Mouse (Mus musculus): ENCODE data around the gene Prok1. TPM values are rescaled to one million over a fixed set of nuclear protein-coding genes. Genes with fewer than 3 reads are reported as not detected.

The Prok1 gene
- polyA plus RNA-seq, 1 experiment from 2014 or later: 0.04 TPM

DNA sequence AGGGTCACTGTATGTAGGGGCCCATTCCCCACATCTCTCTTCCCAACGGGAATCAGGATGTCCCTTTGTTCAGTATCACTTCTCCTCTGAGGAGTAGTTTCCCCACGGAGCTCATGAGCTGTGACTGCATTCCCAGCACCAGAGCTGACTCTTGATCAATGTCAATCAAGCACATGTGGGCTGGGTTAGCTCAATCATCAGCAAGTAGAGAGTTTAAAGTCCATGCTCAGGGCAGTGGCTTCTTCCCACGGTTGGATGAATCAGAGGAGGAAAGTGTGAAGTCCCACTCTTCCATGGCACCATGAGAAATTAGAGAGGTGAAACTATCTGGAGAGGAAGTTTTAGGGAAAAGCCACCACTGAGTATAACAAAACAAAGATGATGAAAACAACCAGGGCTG lies 9.5 kb upstream of the Prok1 start:
- WGBS: 52% methylated on average over 3 of the region's 3 CpGs
- no peaks in the 10 kb centered on the region for H3K36me3 ChIP-seq (ENCODE audit: control insufficient read depth, insufficient read depth, low read length)
- no peak overlapping the region for H3K4me3 ChIP-seq (ENCODE audit: low read length)
- H3K4me1 ChIP-seq (ENCODE audit: control insufficient read depth, insufficient read depth, low read length): no peaks in the 10 kb centered on the region
- H3K9me3 ChIP-seq (ENCODE audit: control insufficient read depth, low read length): no peaks in the 10 kb centered on the region
- ATAC-seq: peak; percentile 56; the same call in 1 of the 2 replicates
- no peak overlapping the region for H3K27ac ChIP-seq (ENCODE audit: low read length)
- no peak overlapping the region for H3K4me2 ChIP-seq (ENCODE audit: low read depth, low read length)
- no peak overlapping the region for H3K9ac ChIP-seq (ENCODE audit: low read depth, low read length)
- no peaks in the 10 kb centered on the region for H3K27me3 ChIP-seq (replicated peaks; ENCODE audit: control insufficient read depth, insufficient read depth, low read length)

DNA sequence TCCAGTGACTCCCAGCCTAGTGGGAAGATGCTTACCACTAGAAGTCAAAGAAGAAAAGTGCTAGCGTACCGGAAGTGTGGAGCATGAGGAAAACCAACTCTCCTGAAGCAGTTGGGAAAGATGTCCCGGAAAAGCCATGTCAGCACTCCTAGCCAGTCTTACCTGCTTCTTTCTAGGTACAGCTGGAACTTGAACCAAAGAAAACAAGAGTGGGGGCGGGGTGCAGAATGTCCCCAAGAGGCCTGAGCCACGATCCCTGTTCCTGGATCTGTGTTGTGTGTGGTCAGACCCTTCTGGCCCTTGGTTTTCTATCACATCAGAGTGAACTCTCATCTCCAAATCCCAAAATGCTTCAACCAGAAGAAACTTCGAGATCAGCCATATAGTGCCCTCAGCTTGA lies 7.4 kb upstream of the Prok1 start:
- Histone ChIP-seq H3K36me3 (ENCODE audit: control insufficient read depth, insufficient read depth, low read length) (no peaks in the 10 kb centered on the region), H3K4me3 (ENCODE audit: low read length) (no peak overlapping the region), H3K27ac (ENCODE audit: low read length) (no peak overlapping the region), H3K4me1 (ENCODE audit: control insufficient read depth, insufficient read depth, low read length) (no peaks in the 10 kb centered on the region), H3K9ac (ENCODE audit: low read depth, low read length) (no peak overlapping the region), H3K9me3 (ENCODE audit: control insufficient read depth, low read length) (no peaks in the 10 kb centered on the region), H3K27me3 (replicated peaks; ENCODE audit: control insufficient read depth, insufficient read depth, low read length) (no peaks in the 10 kb centered on the region), H3K4me2 (ENCODE audit: low read depth, low read length) (no peak overlapping the region)
- 83% methylated on average over 6 of the region's 6 CpGs for WGBS
- no peak for ATAC-seq

DNA sequence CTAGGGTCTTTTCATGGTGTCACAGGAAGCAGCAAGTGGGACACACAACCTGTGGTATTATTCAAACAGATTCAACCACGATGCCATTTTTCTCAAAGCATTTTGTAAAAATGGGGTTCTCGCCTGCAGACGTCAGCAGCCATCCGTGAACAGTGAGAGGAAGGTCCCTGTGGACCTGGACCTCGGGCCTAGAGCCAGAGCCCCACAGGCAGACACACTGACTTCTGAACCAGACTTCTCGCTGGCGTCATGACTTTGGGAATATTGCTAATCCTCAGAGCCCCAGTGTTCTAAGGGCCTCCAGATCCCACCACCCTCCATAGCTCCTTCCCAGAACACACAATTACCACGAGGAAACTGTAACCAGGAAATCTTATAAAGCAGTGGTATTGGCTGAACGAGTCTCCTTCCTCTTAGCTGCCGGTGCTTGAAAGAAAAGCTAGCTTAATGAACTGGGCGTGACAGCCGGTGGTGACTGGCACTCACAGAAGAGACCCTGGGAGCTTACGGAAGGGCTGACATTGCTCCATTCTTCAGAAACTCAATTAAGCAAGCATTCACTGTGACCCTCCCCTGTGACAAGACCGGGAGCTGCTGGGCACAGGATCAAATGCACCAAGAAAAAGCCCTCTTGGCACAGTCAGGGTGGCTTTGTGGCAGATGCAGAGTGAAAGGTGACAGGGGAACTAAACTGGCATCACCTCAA lies 2.0 kb upstream of the Prok1 start:
- ATAC-seq: no peak
- H3K36me3 ChIP-seq (ENCODE audit: control insufficient read depth, insufficient read depth, low read length): no peaks in the 10 kb centered on the region
- H3K4me2 ChIP-seq (ENCODE audit: low read depth, low read length): no peak overlapping the region
- 54% methylated on average over 14 of the region's 14 CpGs for WGBS
- H3K9ac ChIP-seq (ENCODE audit: low read depth, low read length): no peak overlapping the region
- no peaks in the 10 kb centered on the region for H3K4me1 ChIP-seq (ENCODE audit: control insufficient read depth, insufficient read depth, low read length)
- H3K27me3 ChIP-seq (replicated peaks; ENCODE audit: control insufficient read depth, insufficient read depth, low read length): no peaks in the 10 kb centered on the region
- no peak overlapping the region for H3K27ac ChIP-seq (ENCODE audit: low read length)
- no peak overlapping the region for H3K4me3 ChIP-seq (ENCODE audit: low read length)
- no peaks in the 10 kb centered on the region for H3K9me3 ChIP-seq (ENCODE audit: control insufficient read depth, low read length)

DNA sequence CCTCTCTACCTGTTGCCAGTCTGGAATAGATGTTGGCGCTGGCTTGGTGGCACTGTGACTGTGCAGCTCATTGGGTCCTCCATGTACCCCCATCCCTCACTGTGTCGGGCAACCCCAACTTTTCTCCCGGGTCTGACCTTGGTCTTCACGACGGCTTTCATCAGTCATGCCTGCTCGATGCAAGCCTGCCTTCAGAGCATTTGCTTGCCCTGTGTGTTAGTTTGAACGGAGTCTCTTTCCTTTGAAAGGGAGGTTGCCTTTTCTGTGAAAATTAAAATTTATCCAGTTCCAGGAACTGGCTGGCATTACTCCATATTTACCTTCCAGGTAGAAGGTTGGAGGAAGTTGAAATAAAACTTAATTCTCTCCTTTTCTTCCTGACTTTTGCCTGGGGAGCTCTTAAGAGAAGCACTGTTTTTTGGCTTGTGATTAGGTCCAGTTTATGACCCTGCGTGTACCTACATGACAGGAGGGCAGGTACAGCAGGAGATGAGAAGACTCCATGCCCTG lies 981 bp downstream of the Prok1 start:
- WGBS: 85% methylated on average over 8 of the region's 8 CpGs
- no peak for ATAC-seq
- no peak overlapping the region for H3K9ac ChIP-seq (ENCODE audit: low read depth, low read length)

DNA sequence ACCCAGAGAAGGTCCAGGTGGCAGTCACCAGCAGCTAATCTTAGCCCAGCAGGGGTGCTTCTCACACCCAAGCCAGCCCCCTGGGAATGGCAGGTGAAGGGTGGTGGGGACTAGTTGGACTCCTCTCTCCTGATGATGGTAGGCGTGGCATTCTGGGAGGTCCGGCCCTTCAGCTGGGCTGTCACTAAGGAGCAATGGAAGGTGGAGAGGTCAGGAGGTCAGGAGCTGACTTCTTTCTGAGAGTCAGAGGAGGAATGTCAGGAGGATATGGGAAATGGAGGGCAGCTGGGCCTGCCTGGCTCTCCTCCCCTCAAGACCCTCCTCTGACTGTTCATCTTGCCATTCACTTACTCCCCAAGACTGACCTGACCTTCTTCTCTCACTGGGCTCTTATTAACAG lies 1.5 kb downstream of the Prok1 start:
- WGBS: 52% methylated on average over 2 of the region's 2 CpGs
- ATAC-seq: no peak

More for the DNA sequence above, 981 bp downstream of the Prok1 start:
- no peak overlapping the region for H3K27ac ChIP-seq (ENCODE audit: low read length)
- no peaks in the 10 kb centered on the region for H3K36me3 ChIP-seq (ENCODE audit: control insufficient read depth, insufficient read depth, low read length)
- H3K4me1 ChIP-seq (ENCODE audit: control insufficient read depth, insufficient read depth, low read length): no peaks in the 10 kb centered on the region
- no peak overlapping the region for H3K4me3 ChIP-seq (ENCODE audit: low read length)
- H3K4me2 ChIP-seq (ENCODE audit: low read depth, low read length): no peak overlapping the region
- no peaks in the 10 kb centered on the region for H3K9me3 ChIP-seq (ENCODE audit: control insufficient read depth, low read length)
- H3K27me3 ChIP-seq (replicated peaks; ENCODE audit: control insufficient read depth, insufficient read depth, low read length): no peaks in the 10 kb centered on the region

GRCm38 (mm10) chr3:107233945-107234344 lies 5.6 kb downstream of the Prok1 start:
- Histone ChIP-seq H3K4me1 (ENCODE audit: control insufficient read depth, insufficient read depth, low read length) (0 out of 2 replicates have a peak, but pooled peaks cover 9% of the 10 kb centered on the region), H3K9ac (ENCODE audit: low read depth, low read length) (no peak overlapping the region), H3K4me2 (ENCODE audit: low read depth, low read length) (no peak overlapping the region), H3K9me3 (ENCODE audit: control insufficient read depth, low read length) (no peaks in the 10 kb centered on the region), H3K36me3 (ENCODE audit: control insufficient read depth, insufficient read depth, low read length) (no peaks in the 10 kb centered on the region), H3K27me3 (replicated peaks; ENCODE audit: control insufficient read depth, insufficient read depth, low read length) (no peaks in the 10 kb centered on the region), H3K27ac (ENCODE audit: low read length) (no peak overlapping the region), H3K4me3 (ENCODE audit: low read length) (no peak overlapping the region)
- no peak for ATAC-seq
- 29% methylated on average over 2 of the region's 2 CpGs for WGBS

More for the DNA sequence above, 1.5 kb downstream of the Prok1 start:
- H3K27ac ChIP-seq (ENCODE audit: low read length): no peak overlapping the region
- no peaks in the 10 kb centered on the region for H3K27me3 ChIP-seq (replicated peaks; ENCODE audit: control insufficient read depth, insufficient read depth, low read length)
- no peaks in the 10 kb centered on the region for H3K9me3 ChIP-seq (ENCODE audit: control insufficient read depth, low read length)
- H3K36me3 ChIP-seq (ENCODE audit: control insufficient read depth, insufficient read depth, low read length): no peaks in the 10 kb centered on the region
- no peak overlapping the region for H3K9ac ChIP-seq (ENCODE audit: low read depth, low read length)
- H3K4me2 ChIP-seq (ENCODE audit: low read depth, low read length): no peak overlapping the region
- H3K4me1 ChIP-seq (ENCODE audit: control insufficient read depth, insufficient read depth, low read length): no peaks in the 10 kb centered on the region
- no peak overlapping the region for H3K4me3 ChIP-seq (ENCODE audit: low read length)

DNA sequence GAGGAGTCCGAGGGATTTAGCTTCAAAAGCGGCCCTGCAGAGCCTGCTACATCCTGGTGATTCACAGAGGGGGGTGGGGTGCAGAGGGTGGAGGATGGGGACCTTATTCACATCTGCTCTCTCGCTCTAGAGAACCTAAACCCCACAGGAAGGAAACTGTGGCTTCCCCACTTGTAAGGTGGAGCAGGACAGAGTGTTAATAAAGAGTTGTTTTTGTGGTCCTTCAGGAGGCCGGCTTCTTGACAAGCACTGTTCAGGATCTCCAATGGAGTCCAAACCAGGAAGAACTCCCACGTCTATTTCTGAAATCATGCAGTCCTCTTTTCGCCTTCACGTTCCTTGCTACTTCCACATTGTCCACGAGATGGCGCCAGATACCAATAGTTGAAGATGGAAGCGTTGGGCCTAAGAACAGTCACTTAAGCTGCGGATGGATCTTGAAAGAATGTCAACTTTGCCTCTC lies 6.1 kb downstream of the Prok1 start:
- no peak for ATAC-seq
- peak overlapping the region; percentile 3; the same call in 1 of the 2 replicates for H3K9ac ChIP-seq (ENCODE audit: low read depth, low read length)
- 0 out of 2 replicates have a peak, but pooled peaks cover 9% of the 10 kb centered on the region for H3K4me1 ChIP-seq (ENCODE audit: control insufficient read depth, insufficient read depth, low read length)
- WGBS: 6% methylated on average over 11 of the region's 11 CpGs
- no peak overlapping the region for H3K27ac ChIP-seq (ENCODE audit: low read length)
- no peaks in the 10 kb centered on the region for H3K36me3 ChIP-seq (ENCODE audit: control insufficient read depth, insufficient read depth, low read length)
- no peak overlapping the region for H3K4me2 ChIP-seq (ENCODE audit: low read depth, low read length)
- no peak overlapping the region for H3K4me3 ChIP-seq (ENCODE audit: low read length)
- H3K27me3 ChIP-seq (replicated peaks; ENCODE audit: control insufficient read depth, insufficient read depth, low read length): no peaks in the 10 kb centered on the region
- H3K9me3 ChIP-seq (ENCODE audit: control insufficient read depth, low read length): no peaks in the 10 kb centered on the region

GRCm38 (mm10) chr3:107231202-107231601 lies 8.3 kb downstream of the Prok1 start:
- ATAC-seq: no peak
- 59% methylated on average over 4 of the region's 4 CpGs for WGBS
- no peaks in the 10 kb centered on the region for H3K36me3 ChIP-seq (ENCODE audit: control insufficient read depth, insufficient read depth, low read length)
- H3K27me3 ChIP-seq (replicated peaks; ENCODE audit: control insufficient read depth, insufficient read depth, low read length): no peaks in the 10 kb centered on the region
- H3K4me2 ChIP-seq (ENCODE audit: low read depth, low read length): no peak overlapping the region; the same call in 1 of the 2 replicates
- no peak overlapping the region for H3K4me3 ChIP-seq (ENCODE audit: low read length)
- H3K4me1 ChIP-seq (ENCODE audit: control insufficient read depth, insufficient read depth, low read length): 0 out of 2 replicates have a peak, but pooled peaks cover 9% of the 10 kb centered on the region
- H3K27ac ChIP-seq (ENCODE audit: low read length): no peak overlapping the region
- H3K9ac ChIP-seq (ENCODE audit: low read depth, low read length): no peak overlapping the region
- no peaks in the 10 kb centered on the region for H3K9me3 ChIP-seq (ENCODE audit: control insufficient read depth, low read length)

DNA sequence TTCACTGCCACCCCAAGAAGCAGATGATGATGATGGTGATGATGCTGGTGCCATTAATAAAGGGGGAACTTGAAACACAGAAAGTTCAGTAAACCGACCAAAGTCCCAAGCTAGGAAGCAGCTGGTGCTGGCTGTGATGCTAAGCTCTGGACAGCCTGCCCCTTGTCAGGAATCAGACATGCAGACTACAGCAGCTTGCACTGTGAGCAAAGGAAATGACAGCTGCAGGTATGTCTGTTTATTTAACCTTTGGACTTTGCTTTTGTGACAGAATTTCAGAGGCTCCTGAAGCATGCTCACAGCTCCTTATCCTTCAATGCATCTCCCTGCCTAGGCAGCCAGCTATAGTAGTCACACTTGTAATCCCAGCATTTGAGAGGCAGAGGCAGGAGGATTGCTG lies 9.0 kb downstream of the Prok1 start, which contains the start of gene A630076J17Rik:
TSS of gene A630076J17Rik (plus strand) at position 88 of the 400 bp plus-strand sequence.
- Histone ChIP-seq H3K27ac (ENCODE audit: low read length) (peak within 1 kb of the TSS; percentile 21; the same call in 1 of the 2 replicates), H3K9ac (ENCODE audit: low read depth, low read length) (no peak within 1 kb of the TSS), H3K4me3 (ENCODE audit: low read length) (no peak within 1 kb of the TSS), H3K4me1 (ENCODE audit: control insufficient read depth, insufficient read depth, low read length) (0 out of 2 replicates have a peak, but pooled peaks cover 9% of the 10 kb centered on the region), H3K27me3 (replicated peaks; ENCODE audit: control insufficient read depth, insufficient read depth, low read length) (no peaks in the 10 kb centered on the region), H3K36me3 (ENCODE audit: control insufficient read depth, insufficient read depth, low read length) (no peaks in the 10 kb centered on the region), H3K4me2 (ENCODE audit: low read depth, low read length) (no peak within 1 kb of the TSS; the same call in 1 of the 2 replicates), H3K9me3 (ENCODE audit: control insufficient read depth, low read length) (no peaks in the 10 kb centered on the region)
- peak; percentile 84 for ATAC-seq
- WGBS: 14% methylated on average over 1 of the region's 1 CpGs
